Mouse (Mus musculus) mesoderm, embryonic 11.5 days (tissue): Measurements from ENCODE around the gene Ints7.
A peak's percentile ranks its signal among the peaks of the same experiment; 100 is the strongest.

Experiments
- DNase-seq: peaks from one replicate; pipeline ENCODE4 v3.0.0-alpha.2; 2012; ENCODE audit warnings: low read depth, low spot score

The Ints7 gene

GRCm38 (mm10) chr1:191584483-191584882 is 9.0 kb downstream of the Ints7 start:
- no peak for DNase-seq

DNA sequence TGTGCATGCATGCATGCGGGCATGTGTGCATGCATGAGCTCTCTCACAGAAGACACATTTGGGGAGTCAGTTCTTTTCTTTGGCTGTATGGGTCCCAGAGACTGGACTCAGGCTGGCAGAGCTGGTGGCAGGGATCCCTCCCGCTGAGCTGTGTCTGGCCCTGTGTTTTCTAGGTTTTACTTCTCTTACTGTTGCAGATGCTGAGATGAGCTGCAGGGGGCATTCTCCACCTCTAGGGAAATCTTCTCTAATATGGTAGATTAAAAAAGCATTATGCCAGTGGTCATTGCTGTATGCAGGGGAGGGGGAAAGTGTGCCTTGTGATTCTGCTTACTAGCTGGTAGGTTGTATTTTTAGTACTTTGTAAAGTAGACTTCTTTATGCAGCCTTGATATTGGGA is 10.3 kb downstream of the Ints7 start:
- DNase-seq, result no peak

- DNase-seq, result no peak
Measured at GRCm38 (mm10) chr1:191587062-191587461, 11.6 kb downstream of the Ints7 start.

DNA sequence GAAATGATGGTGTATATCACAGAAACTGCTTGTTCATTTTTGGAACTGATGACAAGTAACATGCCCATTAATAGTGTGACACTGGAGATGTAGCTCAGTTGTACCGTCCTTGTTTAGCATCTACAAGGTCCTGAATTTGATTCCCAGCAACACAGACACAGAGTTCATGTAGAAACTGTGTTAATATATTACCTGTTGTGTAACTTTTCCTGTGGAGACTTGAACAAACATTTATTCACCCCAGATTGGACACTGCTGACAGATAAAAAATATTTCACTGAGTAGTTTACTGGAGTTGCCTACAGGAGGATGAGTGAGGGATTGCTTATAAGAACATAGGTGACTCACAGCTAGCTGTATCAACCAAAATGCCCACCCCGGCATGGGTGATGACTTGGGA is 13.3 kb downstream of the Ints7 start:
- DNase-seq, result no peak

DNA sequence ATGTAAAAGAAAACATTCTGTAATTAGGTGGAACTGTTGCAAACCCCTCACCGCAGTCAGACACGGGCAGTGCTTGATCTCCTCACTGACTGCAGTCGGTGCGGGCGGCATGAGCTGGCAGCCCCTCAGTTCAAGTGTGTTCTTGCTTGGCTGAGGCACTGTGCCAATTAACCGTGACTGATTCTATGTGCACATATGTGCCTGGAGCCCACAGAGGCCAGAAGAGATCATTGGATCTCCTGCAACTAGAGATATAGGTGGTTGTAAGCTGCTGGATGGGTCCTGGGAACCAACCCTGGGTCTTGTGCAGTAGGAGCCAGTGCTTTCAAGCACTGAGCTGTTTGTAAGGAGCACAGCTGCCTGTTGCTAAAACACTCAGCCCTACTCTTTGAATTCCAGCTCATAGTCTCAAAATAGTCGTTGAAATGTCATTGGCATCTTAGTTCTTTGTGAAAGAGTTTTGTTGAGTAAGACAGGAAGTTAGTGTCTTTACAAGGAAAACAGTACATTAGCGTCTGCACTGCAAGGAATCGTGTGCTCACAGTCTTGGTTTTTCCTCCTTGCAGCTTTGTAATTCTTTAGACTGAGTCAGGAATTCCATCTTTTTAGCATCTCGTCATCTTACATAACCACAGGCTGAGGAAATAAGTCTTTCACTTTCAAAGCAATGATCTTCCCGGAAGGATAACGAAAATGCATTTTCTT is 16.7 kb downstream of the Ints7 start:
- DNase-seq, result no peak

GRCm38 (mm10) chr1:191596076-191596475 is 20.6 kb downstream of the Ints7 start:
- DNase-seq, result no peak

- DNase-seq, result no peak
Measured at GRCm38 (mm10) chr1:191599210-191599609, 23.8 kb downstream of the Ints7 start.

GRCm38 (mm10) chr1:191604690-191605089 is 29.3 kb downstream of the Ints7 start:
- DNase-seq, result no peak

- DNase-seq, result no peak
Measured at GRCm38 (mm10) chr1:191609051-191609450, 33.6 kb downstream of the Ints7 start.

- DNase-seq, result no peak
Measured at GRCm38 (mm10) chr1:191609578-191609977, 34.1 kb downstream of the Ints7 start.

DNA sequence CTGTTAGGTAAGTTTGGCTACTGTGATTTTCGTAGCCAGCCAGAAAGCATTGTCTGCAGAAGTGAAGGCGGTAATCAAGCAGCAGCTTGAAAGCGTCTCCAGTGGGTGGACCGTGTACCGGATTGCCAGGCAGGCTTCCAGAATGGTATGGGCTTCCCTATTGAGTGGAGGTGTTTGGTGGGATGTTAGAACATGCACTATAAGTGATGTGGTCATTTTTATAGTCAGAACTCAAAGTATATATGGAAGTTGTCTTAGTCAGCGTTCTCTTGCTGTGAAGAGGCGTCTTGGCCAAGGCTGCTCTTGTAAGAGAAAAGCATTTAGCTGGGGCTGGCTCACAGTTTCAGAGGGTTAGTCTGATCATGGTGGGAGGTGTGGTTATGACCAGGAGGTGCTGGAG is 34.9 kb downstream of the Ints7 start:
- no peak for DNase-seq

GRCm38 (mm10) chr1:191611686-191612085 is 36.2 kb downstream of the Ints7 start:
- DNase-seq, result no peak

GRCm38 (mm10) chr1:191612877-191613276 is 37.4 kb downstream of the Ints7 start:
- DNase-seq, result no peak

- no peak for DNase-seq
Measured at GRCm38 (mm10) chr1:191616245-191616644, 40.8 kb downstream of the Ints7 start.

DNA sequence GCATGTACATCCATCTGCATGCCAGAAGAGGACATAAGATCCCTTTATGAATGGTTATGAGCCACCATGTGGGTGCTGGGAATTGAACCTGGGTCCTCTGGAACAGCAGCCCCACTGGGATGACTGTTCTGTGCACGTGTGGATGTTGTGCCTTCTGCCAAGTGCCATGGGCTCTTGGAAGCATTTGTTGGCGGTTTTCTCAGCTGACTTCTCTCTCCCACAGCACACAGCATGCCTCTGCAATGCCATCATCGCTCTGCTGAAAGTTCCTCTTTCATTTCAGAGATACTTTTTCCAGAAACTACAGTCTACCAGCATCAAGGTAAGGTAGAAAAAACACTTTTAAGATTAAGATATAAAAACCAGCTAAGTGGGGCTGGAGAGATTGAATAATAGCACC is 42.2 kb downstream of the Ints7 start:
- no peak for DNase-seq

DNA sequence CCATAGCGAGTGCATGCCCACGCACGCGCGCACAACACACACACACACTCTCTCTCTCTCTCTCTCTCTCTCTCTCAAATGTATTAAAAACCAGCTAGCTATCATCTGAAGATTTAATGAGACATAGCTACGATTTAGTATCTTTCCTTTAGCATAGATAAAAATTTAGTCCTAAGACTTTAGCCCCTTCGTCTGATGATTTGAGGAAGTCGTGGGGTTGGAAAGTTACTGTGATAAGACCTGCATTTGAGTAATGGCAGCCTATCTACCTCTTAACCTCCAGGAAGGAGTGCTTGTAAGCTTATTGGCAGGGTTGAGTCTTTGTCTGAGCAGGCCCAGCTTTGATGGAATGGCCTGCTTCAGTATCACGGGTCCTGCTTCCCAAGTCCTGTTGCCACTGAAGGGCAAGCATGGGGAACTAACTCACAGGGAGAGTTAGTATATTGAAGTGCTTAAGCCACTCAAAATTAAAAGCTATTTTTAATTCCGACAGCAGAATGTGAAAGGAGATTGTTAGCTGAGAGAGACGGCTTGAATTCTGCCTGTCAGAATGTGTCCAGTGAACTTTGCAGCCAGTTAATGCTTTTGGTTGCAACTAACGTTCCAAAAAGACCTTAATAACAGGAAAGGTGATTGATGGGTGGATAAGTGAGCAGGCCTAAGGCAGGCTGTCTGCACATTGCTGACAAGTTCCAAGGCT is 42.8 kb downstream of the Ints7 start:
- no peak for DNase-seq

GRCm38 (mm10) chr1:191621096-191621495 is 45.7 kb downstream of the Ints7 start:
- DNase-seq, result no peak

GRCm38 (mm10) chr1:191622801-191623200 is 47.4 kb downstream of the Ints7 start:
- DNase-seq, result no peak

- no peak for DNase-seq
Measured at GRCm38 (mm10) chr1:191624492-191624891, 49.1 kb downstream of the Ints7 start.

GRCm38 (mm10) chr1:191625026-191625425 is 49.6 kb downstream of the Ints7 start:
- DNase-seq, result peak; percentile 15

DNA sequence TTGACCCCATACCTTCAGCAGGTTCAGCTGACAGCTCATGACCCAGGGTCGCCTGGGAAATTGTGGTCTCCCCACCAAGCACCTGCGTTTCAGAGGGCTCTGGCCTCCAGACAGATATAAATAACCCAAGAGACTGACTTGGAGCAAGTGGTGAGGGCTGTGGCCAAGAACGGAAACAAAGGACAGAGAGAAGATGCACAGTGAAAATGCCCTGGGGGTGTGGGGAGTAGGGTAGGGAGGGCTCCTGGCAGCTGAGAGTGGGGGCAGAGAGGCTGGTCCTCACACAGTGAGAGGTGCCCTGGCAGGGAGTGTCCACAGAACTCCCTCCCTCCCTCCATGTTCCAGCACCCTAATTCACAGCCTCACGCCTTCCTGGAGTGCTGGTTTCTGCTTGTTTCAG is 50.2 kb downstream of the Ints7 start:
- DNase-seq, result peak; percentile 13

- DNase-seq, result no peak
Measured at GRCm38 (mm10) chr1:191628457-191629169, 53.2 kb downstream of the Ints7 start.

- DNase-seq, result no peak
Measured at GRCm38 (mm10) chr1:191629170-191629636, 53.8 kb downstream of the Ints7 start.
